Mouse (Mus musculus): ENCODE measurements around the gene Tapbpl. TPM values are rescaled to one million over a fixed set of nuclear protein-coding genes. Genes with fewer than 3 reads are reported as not detected.

Gene Tapbpl
- total RNA-seq, 2 experiments from 2014 or later = 2.4 to 2.5 TPM

Small RNA genes lying within 50 kb of the gene (microRNA-seq; reads per million reads assigned to microRNA genes)
- 1.7 reads per million for gene Mir3098
- gene Mir8113 = not detected

Other genes with a start within 250 kb of the Tapbpl start
- 100 to 1,000 TPM; 116 TPM for gene Pianp, start 235.2 kb downstream of the Tapbpl start, total RNA-seq (2021)
- 10 to 100 TPM; 41.0 to 41.2 TPM for gene Zfp384, start 222.7 kb downstream of the Tapbpl start, total RNA-seq (2021)
- 10 to 100 TPM; 56.9 to 59.9 TPM for gene Ing4, start 192.1 kb downstream of the Tapbpl start, total RNA-seq (2021)
- gene Acrbp, start 182.2 kb downstream of the Tapbpl start, total RNA-seq (2021) = 1 to 10 TPM; 8.0 to 8.7 TPM
- gene Lpar5, start 163.9 kb downstream of the Tapbpl start, total RNA-seq (2021) = 1 to 10 TPM in 1 of 2 experiments, under 1 TPM in 1; 0.45 to 1.0 TPM
- 100 to 1,000 TPM; 147 to 157 TPM for gene Chd4, start 135.9 kb downstream of the Tapbpl start, total RNA-seq (2021)
- 10 to 100 TPM; 32.4 to 35.6 TPM for gene Nop2, start 100.0 kb downstream of the Tapbpl start, total RNA-seq (2021)
- 10 to 100 TPM; 38.7 to 40.2 TPM for gene Iffo1, start 86.6 kb downstream of the Tapbpl start, total RNA-seq (2021)
- gene Gapdh, start 65.4 kb downstream of the Tapbpl start, total RNA-seq (2021) = 1,000 to 10,000 TPM; 1,896 to 1,966 TPM
- 10 to 100 TPM; 31.7 to 32.7 TPM for gene Ncapd2, start 40.2 kb downstream of the Tapbpl start, total RNA-seq (2021)
- gene Mrpl51, start 40.1 kb downstream of the Tapbpl start, total RNA-seq (2021) = 10 to 100 TPM; 70.1 to 78.7 TPM
- gene Vamp1, start 16.3 kb downstream of the Tapbpl start, total RNA-seq (2021) = 10 to 100 TPM; 25.7 to 26.5 TPM
- gene Cd27, start 5.2 kb upstream of the Tapbpl start, total RNA-seq (2021) = not detected
- not detected for gene Tuba3a, start 54.2 kb upstream of the Tapbpl start, total RNA-seq (2021)
- 1 to 10 TPM; 9.4 to 9.7 TPM for gene Ltbr, start 82.0 kb upstream of the Tapbpl start, total RNA-seq (2021)
- 1 to 10 TPM; 2.0 to 2.3 TPM for gene Scnn1a, start 88.8 kb upstream of the Tapbpl start, total RNA-seq (2021)
- 10 to 100 TPM in 1 of 2 experiments, 1 to 10 TPM in 1; 9.4 to 11.8 TPM for gene Tnfrsf1a, start 117.5 kb upstream of the Tapbpl start, total RNA-seq (2021)
- under 1 TPM; 0.14 to 0.24 TPM for gene Plekhg6, start 148.9 kb upstream of the Tapbpl start, total RNA-seq (2021)

Measured in left cerebral cortex, postnatal 10 days (tissue).